ENCODE assay signal across 8 mouse cellular contexts in the genomic region with DNA sequence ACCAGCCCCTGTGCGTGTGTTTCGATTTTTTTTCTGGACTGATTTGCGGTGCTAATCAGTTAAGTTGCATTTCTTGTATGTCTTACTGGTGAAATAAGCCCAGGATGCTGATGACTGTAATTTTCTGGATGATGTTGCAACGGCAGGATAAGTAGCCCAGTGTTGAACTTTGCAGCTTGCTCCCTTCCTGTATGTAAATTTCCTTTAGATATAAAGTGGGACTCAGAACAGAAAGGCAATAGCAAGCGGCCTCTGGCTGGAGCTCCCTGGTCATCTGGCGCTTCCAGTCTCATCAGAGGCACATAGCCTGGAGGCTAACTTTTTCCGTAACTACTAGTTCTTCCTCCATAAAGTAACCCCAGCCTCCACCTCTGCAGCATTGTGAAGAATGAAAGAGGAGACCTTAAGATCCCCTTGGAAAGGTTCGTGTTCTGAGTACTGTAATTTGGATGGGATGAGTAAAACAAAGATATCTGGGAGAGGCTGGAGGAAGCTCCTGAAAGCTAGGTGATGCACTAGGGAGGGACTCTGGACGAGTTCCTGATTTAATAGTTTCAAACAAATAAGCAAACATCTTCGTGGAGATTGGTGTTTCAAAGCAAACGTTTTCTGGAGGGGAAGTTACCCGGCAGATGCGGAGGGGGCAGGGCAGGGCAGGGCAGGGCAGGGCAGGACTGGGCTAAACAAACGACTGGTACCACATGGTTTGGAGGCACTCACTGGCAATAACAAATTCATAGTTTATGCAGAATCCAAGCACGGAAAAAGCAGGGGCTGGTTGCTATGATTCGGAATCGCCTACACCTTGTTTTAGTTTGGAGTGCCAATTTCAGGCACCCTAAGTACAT.
DNase-seq lines count a peak whose midpoint lies in the region; ATAC-seq and TF ChIP-seq lines count a peak whose summit lies in the region.

No protein-coding gene starts in this region.

- H3K36me3 ChIP-seq in embryonic facial prominence, embryonic 11.5 days (replicated peaks; ENCODE audit: control insufficient read depth, insufficient read depth, low read depth, low read length): no peaks in the 10 kb centered on the region
- H3K36me3 ChIP-seq in heart, embryonic 16.5 days (ENCODE audit: control insufficient read depth, insufficient read depth): peaks cover 11% of the 10 kb centered on the region
- peaks cover 17% of the 10 kb centered on the region for H3K36me3 ChIP-seq in small intestine, adult 2 months (ENCODE audit: control insufficient read depth, insufficient read depth, low read length)

- peak; percentile 58 to 61 for DNase-seq in right cerebral cortex, postnatal 10 days (ENCODE audit: low spot score in 2 of 2)
- DNase-seq in right cerebral cortex, adult 18-20 months: no peak
- peak; percentile 11 for DNase-seq in embryonic facial prominence, embryonic 11.5 days (ENCODE audit: low spot score)
- peak; percentile 68 for DNase-seq in kidney, postnatal 14 days
- peak; percentile 78 for DNase-seq in lung, postnatal 25 days (ENCODE audit: low spot score)
- DNase-seq in frontal cortex, postnatal 14 days (ENCODE audit: low spot score in 2 of 2): no peak

- no peak overlapping the region for H3K9ac ChIP-seq in embryonic facial prominence, embryonic 11.5 days (replicated peaks; ENCODE audit: low read length)
- H3K9ac ChIP-seq in heart, embryonic 16.5 days (ENCODE audit: low read length): peak overlapping the region; percentile 72

- H3K4me2 ChIP-seq in embryonic facial prominence, embryonic 11.5 days (ENCODE audit: low read depth, low read length): peak overlapping the region; percentile 96
- peak overlapping the region; percentile 67 for H3K4me2 ChIP-seq in heart, embryonic 16.5 days (ENCODE audit: low read depth, low read length)

- TF ChIP-seq POLR2A in small intestine, adult 2 months (IDR thresholded peaks at IDR 0.05; ENCODE audit: low read depth, low read length): peak; percentile 38; the same call in 1 of the 2 replicates

- H3K27me3 ChIP-seq in embryonic facial prominence, embryonic 11.5 days (ENCODE audit: control insufficient read depth, insufficient read depth, low read length): no peaks in the 10 kb centered on the region
- no peaks in the 10 kb centered on the region; the same call in 1 of the 2 replicates for H3K27me3 ChIP-seq in heart, embryonic 16.5 days (ENCODE audit: control insufficient read depth, insufficient read depth, low read length)
- H3K27me3 ChIP-seq in small intestine, adult 2 months (ENCODE audit: control insufficient read depth, insufficient read depth, low read length): no peaks in the 10 kb centered on the region

- no peak for ATAC-seq in embryonic facial prominence, embryonic 11.5 days (replicated peaks; ENCODE audit: insufficient number of reproducible peaks, low FRiP score, low TSS enrichment, low read depth)
- ATAC-seq in heart, embryonic 16.5 days (replicated peaks; ENCODE audit: extremely low read depth, insufficient read depth, low FRiP score): no peak

- 10% methylated on average over 17 of the region's 17 CpGs for WGBS in embryonic facial prominence, embryonic 11.5 days
- WGBS in heart, embryonic 16.5 days: 25% methylated on average over 17 of the region's 17 CpGs
- 14% methylated on average over 17 of the region's 17 CpGs for WGBS in small intestine, adult 2 months

- no peak overlapping the region for H3K27ac ChIP-seq in embryonic facial prominence, embryonic 11.5 days (replicated peaks; ENCODE audit: low read depth, low read length)
- peak overlapping the region; percentile 82 for H3K27ac ChIP-seq in heart, embryonic 16.5 days (ENCODE audit: low read length)
- H3K27ac ChIP-seq in small intestine, adult 2 months (ENCODE audit: insufficient read depth, low read depth, low read length): peak overlapping the region; percentile 77

- H3K4me1 ChIP-seq in embryonic facial prominence, embryonic 11.5 days (ENCODE audit: control insufficient read depth, insufficient read depth, low read length): no peaks in the 10 kb centered on the region
- H3K4me1 ChIP-seq in heart, embryonic 16.5 days (ENCODE audit: control insufficient read depth, insufficient read depth, low read length): peaks cover 16% of the 10 kb centered on the region
- peaks cover 6% of the 10 kb centered on the region; the same call in 1 of the 2 replicates for H3K4me1 ChIP-seq in small intestine, adult 2 months (ENCODE audit: control insufficient read depth, insufficient read depth, insufficient read length, low read length)

- TF ChIP-seq CTCF in small intestine, adult 2 months (IDR thresholded peaks at IDR 0.05; ENCODE audit: extremely low read depth, insufficient read length, insufficient replicate concordance, low read depth, low read length): no peak

- H3K4me3 ChIP-seq in embryonic facial prominence, embryonic 11.5 days (ENCODE audit: low read depth, low read length): 0 out of 2 replicates have a peak overlapping the region, but pooled peaks have one; percentile 1
- H3K4me3 ChIP-seq in heart, embryonic 16.5 days (ENCODE audit: low read length): peak overlapping the region; percentile 89
- peak overlapping the region; percentile 62 for H3K4me3 ChIP-seq in small intestine, adult 2 months (ENCODE audit: low read depth, low read length)

- H3K9me3 ChIP-seq in embryonic facial prominence, embryonic 11.5 days (replicated peaks; ENCODE audit: control insufficient read depth, low read length): no peaks in the 10 kb centered on the region
- no peaks in the 10 kb centered on the region for H3K9me3 ChIP-seq in heart, embryonic 16.5 days (replicated peaks; ENCODE audit: control insufficient read depth, low read length)

Comparison
In these comparisons a context has a peak if more than half of its experiments do, and no peak if none do; other contexts are left out.
1. DNase-seq: peak in right cerebral cortex, postnatal 10 days (2 of 2), embryonic facial prominence, embryonic 11.5 days (single experiment), kidney, postnatal 14 days (single experiment) and lung, postnatal 25 days (single experiment); none in right cerebral cortex, adult 18-20 months (single experiment) and frontal cortex, postnatal 14 days (0 of 2).
2. H3K4me3 ChIP-seq: peak in every context shown above with its lines; median percentile 89 in heart, embryonic 16.5 days; 62 in small intestine, adult 2 months; 1 in embryonic facial prominence, embryonic 11.5 days.